Mouse (Mus musculus) layer of hippocampus, adult 9-11 months (tissue): Measurements from ENCODE around the gene Olfr818.
"Not testable (repeated sequence)": the region's sequence is repeated elsewhere in the genome, so short reads cannot be mapped to it uniquely, and the experiment has no call there.

Source experiments
- DNase-seq: peaks from one replicate; pipeline ENCODE4 v3.0.0; 2022

The Olfr818 gene

GRCm38 (mm10) chr10:129949000-129949399 lies at the start of gene Olfr818:
Gene Olfr818, minus strand, starts transcription at chr10:129949100.
- DNase-seq: no peak

DNA sequence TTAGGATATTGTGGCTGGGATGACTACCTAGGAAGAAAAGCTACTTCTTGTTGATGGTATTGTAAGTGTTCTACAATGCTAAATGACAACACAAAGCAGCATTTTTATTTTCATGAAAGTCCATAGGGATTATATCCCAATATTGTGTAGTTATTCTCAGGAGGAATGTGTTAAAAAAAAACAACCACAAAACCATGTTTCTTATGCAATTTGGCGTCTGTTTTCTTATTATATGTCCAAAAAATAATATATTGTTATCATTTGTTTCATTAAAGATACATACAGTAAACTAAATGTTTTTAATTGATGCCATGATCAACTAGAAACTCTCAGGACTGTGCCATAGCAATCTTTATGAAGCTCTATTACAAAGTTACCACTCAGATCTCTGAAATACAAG lies 36.1 kb upstream of the Olfr818 start, which contains the start of gene Gm10310:
Gm10310 (minus strand) TSS at position 101 of the 400 bp plus-strand sequence.
- DNase-seq: not testable (repeated sequence)

GRCm38 (mm10) chr10:129981867-129982266 lies 33.0 kb upstream of the Olfr818 start:
- not testable (repeated sequence) for DNase-seq

GRCm38 (mm10) chr10:129976040-129976439 lies 27.1 kb upstream of the Olfr818 start, which contains the start of gene Olfr247:
Gene Olfr247, minus strand, starts transcription at chr10:129976140.
- DNase-seq: not testable (repeated sequence)

- not testable (repeated sequence) for DNase-seq
Measured at GRCm38 (mm10) chr10:129972994-129973393, 24.1 kb upstream of the Olfr818 start.

DNA sequence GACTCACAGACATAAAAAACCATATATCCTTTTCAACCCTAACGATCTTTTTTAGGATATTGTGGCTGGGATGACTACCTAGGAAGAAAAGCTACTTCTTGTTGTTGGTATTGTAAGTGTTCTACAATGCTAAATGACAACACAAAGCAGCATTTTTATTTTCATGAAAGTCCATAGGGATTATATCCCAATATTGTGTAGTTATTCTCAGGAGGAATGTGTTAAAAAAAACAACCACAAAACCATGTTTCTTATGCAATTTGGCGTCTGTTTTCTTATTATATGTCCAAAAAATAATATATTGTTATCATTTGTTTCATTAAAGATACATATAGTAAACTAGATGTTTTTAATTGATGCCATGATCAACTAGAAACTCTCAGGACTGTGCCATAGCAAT lies 18.3 kb upstream of the Olfr818 start, which contains the start of gene Olfr819:
Olfr819 (minus strand) TSS at position 101 of the 400 bp plus-strand sequence.
- not testable (repeated sequence) for DNase-seq

GRCm38 (mm10) chr10:129966232-129966631 lies 17.3 kb upstream of the Olfr818 start:
- DNase-seq: not testable (repeated sequence)

DNA sequence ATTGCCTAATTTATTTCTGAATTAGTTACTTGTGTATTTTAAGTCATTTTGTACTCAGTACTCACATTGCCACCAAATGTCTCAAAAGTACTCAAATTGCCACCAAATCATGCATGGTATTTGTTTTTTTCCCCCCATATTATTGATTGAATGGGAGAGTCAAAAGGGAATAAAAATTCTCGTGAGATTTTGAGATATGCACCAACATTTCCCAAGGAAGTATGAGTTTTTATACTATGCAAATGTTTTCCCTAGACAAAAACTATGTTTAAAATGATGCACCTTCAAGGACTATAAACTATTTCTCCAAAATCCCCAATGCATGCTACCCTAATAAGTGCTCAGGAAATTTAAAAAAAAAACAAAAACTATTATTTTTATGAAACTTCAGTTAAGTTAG lies 33.4 kb downstream of the Olfr818 start, which contains the start of gene Olfr816:
Olfr816 (minus strand) TSS at position 101 of the 400 bp plus-strand sequence.
- DNase-seq: no peak

DNA sequence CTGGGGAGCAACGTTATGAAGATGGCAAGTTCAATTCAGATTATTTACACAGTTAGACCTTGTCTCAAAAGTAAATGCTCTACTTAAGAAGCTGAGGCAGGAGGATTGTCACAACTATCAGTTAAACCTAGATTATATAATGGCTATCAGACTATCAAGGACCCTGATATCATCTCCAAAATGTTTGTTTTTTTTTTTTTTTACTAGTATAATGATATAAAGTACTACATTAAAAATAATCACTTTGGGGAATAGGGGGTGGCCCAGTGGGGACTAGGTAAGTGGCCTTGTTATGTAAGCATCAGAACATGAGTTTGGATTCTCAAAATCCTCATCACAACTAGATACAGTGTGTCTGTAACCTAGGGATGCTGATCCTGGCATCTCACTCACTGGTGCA lies 43.1 kb downstream of the Olfr818 start, which contains the start of gene Olfr815:
Olfr815 (minus strand) TSS at position 101 of the 400 bp plus-strand sequence.
- DNase-seq: not testable (repeated sequence)
